Mouse (Mus musculus): Measurements from ENCODE around the gene Wdr35.
"Not testable (repeated sequence)": the region's sequence is repeated elsewhere in the genome, so short reads cannot be mapped to it uniquely, and the experiment has no call there.

Gene Wdr35

DNA sequence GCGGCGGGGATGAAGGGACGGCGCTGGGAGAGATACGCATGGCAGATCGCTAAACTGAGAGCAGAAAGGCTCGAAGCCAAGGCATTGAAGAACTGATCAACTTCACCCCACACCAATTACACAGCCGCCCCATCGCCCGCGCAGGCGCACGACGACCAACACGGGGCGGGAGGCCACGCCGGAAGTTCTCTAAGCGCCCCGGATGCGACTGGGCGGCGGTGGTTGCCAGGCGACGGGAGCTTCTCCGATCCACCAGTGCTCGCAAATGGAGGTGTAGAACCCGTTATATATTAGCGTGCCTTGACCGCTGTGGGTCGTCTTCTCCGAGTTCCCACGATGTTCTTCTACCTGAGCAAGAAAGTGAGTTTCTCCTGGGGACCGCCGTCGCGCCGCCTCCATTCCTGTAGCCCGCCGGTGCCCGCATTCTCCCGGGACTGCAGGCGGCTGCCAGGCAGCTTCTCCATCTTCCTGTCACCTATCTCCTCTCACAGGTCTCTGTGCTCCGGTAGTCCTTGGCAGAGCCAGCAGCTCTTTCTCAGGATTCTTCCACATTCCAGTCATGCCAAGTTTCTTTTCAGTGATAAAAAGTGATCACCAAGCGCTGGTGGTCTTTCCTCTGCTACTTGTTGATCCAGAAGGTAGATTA lies at the start of gene Wdr35:
TSS of gene Wdr35 (plus strand) at position 73 of the 646 bp plus-strand sequence.
- DNase-seq (ENCODE audit: low read depth): peak; percentile 40

DNA sequence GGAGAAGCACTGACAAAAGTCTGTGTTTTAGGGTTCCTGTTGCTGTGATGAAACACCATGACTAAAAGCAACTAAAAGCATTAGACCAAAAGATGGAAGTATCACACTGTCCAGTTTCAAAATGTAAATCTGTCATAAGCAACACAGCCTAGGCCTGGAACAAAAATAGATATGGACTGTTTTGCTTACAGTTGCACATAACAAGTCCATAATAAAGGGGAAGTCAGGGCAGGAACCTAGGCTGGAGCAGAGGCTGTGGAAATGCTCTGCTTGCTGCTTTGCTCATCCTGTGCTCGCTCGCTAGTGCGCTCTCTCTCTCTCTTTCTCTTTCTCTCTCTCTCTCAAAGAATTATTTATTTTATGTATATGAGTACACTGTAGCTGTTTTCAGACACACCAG lies 46.0 kb upstream of the Wdr35 start:
- DNase-seq (ENCODE audit: low read depth): peak; percentile 19

DNA sequence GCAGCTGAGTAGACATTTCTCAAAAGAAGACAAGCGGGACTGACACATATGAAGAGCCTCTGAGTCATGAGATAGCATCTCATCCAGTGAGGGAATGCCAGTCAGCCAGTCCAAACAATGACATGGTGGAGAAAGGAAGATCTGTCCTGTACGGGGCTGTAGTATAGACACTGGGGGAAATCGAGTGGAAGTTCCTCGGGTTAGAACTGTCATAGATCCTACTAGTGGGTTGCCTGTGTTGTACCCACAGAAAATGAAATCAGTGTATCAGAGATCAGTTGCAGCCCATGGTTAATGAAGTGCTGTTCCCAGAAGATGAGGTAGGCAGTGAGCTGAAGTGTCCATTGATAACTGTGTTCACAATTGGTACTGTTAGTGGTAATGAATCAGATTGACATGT lies 44.9 kb upstream of the Wdr35 start:
- no peak for DNase-seq (ENCODE audit: low read depth)

DNA sequence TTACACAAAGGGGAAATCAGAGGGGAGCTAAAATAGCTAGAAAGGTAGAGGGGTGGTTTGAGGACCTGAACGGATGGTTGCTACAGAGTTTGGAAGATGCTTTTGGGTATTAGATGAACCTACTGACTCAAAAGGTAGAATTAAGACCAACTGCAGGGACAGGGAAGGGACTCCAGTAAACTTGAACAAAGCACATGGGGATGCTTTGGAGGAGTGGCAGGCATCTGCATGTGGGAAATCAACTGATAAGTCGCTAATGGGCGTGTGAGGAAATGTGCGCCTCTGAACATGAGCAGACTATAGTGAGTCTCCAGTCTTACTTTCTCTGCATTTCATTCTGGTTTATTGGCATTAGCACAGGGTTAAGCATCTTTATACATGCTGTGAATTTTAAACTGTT lies 42.6 kb upstream of the Wdr35 start:
- no peak for DNase-seq (ENCODE audit: low read depth)

DNA sequence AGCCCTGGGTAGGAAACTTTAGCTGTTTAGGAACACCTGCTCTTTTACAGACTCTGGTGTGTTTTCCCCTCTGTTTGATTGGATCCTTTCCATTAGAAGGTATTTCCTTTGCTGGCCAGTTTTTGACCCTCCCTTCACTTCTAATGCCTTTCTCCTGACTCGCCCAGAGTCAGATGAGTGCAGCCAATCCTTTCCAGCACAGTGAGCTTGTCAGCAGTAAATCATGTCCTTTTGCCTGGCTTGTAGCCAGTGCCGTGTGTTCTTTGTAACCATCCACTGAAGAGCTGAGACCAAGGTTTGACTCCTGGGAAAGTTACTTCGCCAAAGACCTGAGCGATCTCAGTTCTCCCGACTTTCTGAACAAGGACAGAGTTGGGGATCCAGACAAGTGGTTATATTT lies 38.3 kb upstream of the Wdr35 start:
- no peak for DNase-seq (ENCODE audit: low read depth)

DNA sequence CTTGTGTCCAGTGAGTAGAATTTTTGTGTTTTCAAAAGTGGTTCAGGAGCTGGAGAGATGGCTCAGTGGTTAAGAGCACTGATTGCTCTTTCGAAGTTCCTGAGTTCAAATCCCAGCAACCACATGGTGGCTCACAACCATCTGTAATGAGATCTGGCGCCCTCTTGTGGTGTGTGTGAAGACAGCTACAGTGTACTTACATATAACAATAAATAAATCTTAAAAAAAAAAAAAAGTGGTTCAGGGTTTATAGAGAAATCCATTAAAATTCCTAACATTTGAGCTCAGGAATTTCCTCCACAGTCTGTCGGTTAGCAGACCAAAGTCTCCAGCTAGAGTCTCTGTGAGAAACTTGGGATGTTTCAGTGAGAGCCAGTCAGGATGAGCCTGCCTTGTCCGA lies 37.5 kb upstream of the Wdr35 start:
- DNase-seq (ENCODE audit: low read depth): not testable (repeated sequence)

DNA sequence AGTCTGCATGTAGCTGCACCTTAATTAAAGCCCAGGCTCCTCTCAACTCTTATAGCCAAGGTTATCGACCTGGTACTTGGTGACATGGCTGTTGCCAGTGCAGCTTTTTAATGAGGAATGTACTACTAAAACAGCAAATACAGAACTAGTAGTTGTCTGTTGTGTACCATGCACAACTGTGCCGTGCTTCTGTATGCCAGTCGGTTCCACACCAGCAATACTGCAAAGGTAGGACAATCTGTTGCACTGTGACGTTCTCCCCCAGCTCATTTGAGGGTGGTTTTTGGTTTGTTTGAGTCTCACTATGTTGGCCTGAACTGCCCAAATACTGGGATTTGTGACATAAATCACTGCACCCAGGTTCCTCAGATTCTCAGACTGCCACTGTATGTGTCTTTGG lies 34.2 kb upstream of the Wdr35 start:
- no peak for DNase-seq (ENCODE audit: low read depth)

DNA sequence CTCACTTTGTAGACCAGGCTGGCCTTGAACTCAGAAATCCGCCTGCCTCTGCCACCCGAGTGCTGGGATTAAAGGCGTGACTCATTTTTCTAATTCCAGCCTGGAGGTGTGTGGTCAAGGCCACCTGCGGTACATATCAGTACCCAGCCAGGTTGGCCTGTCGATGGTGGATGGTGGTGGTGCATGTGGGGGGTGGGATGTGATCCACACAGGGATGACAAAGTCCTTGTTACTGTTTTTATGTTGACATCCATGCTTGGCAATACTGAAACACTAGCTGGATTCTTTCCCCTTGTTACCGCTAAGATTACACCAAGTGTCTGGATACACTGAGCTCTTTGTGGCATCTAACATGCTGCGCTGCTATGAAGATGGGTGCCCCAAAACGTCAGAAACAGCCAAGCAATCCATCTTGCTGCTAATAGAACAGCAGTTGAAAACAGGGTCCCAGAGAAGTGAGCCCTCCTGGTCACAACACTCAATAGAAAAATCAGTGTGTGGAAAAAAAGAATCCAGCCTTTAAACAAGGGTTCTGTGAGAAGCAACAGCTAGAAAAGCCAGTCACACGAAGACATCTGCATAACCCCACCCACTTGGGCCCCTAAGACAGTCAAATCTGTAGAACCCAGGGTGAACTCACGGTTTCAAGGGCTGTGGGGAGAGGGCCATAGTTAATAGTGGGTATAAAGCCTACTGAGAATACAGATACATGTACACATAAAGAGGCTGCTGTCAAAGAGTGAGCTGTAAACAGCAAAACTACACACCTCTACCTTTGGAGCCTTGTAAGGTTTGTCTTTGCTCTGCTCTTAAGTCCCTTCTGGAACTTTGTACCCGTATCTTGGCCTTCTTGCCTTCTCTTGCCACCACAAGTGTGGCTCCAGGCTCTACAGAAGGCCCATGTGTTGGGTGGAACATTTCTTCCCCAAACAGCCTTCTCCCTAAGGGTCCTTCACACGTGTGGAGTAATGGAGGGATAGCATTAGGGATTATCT lies 33.4 kb upstream of the Wdr35 start:
- no peak for DNase-seq (ENCODE audit: low read depth)

DNA sequence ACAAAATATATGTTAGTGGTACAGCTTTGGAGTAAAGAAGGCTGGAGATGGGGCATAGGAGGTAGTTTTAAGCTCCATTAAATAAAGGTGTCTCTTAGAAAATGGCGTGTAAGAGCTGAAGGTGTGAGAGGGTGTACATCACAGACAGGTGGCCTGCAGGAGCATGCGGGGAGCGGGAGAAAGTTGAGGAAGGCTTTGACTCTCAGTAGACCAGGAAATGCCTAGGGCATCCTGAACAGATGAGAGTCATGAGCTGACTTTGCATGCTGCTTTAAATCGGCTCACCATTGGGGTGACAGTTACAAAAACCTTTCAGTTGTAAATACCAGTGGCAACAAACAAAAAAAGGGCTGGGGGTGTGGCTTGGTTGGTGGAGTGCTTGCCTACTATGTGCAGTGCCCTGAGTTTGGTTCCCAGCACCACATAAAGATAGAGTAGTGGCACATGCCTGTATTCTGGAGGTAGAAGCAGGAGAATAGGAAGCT lies 32.5 kb upstream of the Wdr35 start:
- DNase-seq (ENCODE audit: low read depth): no peak

DNA sequence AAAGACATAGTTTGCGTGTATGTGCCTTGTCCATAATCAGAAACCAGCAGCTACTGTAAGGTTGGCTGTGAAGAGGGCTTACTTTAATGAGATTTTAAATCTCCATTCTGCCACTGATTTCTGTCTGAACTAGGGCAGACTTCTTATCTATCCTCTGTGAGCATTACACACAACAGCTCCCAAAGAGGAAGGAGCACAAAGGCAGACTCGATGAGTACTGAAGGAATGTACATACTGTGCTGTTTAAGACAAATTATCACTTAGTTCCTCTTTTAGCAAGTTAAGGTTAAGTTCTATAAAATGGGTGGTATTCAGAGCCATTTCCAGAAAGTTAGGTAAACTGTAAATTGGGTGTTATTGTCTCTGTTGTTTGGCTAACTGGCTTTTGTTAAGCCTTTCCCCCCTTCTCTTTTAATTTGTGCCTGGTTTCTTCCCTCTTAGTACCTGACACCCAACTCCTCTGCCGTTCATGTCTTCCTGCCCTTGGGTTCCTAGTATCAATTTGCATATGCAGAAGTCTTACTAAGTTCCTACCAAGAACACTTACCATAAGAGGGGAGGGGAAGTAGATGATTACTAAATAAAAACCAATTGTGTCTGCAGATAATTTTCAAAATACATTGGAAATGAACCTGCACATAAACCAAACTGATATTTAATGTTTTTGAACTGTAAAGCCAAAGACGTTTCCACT lies 31.8 kb upstream of the Wdr35 start:
- no peak for DNase-seq (ENCODE audit: low read depth)

DNA sequence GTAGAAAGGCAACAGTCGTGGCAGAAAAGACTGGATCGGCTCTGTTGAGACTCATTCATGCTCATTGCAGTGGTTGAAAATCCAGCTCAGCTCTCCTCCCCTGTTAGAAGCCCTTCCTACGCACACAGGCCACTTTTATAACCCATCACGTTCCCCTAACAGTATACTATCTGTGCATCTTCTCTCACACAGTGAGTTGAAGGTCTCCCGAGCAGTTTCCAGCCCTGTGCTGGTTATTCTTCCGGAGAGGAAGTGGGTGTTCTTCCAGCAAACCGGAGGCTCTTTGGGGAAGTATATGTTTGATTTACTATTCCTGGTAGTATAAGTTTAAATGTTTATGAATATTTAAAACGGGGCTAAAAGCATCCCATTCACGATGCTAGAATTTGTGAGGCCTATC lies 26.5 kb upstream of the Wdr35 start:
- no peak for DNase-seq (ENCODE audit: low read depth)

DNA sequence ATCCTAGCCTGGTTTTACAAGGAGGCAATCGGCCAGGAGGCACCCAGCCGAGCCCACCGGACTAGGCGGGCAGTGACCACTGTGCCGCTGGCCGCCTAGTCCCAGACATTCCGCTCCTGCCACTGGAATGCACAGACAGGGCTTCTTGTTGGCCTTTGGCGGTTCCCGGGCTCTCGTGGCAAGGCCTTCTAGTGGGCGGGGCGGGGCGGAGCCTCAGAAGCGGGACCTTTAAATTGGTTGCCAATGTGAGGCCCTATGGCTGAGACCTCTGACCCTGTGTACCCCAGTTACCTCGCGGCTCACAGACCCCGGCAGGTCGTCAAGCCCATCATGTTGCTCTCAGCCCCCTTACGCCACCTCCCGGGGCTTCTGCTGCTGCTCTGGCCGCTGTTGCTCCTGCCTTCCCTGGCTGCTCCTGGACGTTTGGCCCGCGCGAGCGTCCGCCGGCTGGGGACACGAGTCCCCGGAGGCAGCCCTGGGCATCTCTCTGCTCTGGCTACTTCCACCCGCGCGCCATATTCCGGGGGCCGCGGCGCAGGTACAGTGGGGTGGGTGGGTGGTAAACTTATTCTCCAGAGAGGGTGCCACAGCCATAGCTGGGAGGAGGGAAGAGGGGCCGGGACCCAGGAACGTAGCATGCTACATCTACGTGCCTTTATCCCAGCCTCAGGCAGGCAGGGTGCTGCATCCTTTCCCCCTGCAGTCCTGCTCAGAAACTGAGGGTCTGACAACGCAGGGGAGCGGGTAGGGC lies 25.8 kb upstream of the Wdr35 start, which contains the start of gene Matn3:
TSS of gene Matn3 (plus strand) at position 216 of the 751 bp plus-strand sequence.
- peak; percentile 40 for DNase-seq (ENCODE audit: low read depth)

DNA sequence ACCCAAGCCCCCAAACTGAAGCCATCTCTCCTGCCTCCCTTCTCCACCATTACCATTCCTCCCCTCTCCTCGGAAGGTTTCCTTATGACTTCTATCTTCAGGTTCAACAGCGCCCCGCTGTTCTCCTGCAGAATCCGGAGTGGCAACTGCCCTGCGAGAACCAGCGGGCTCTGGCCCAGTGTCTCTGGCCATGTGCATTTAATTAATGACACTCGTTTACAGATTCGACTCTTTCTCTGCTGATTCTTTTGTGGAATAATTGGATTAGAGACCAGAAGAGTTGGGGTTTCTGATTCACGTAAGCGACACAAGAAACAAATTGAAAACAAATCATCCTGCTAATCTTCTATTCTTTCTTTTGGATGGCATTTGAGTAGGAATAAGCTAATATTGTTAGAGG lies 20.6 kb upstream of the Wdr35 start:
- no peak for DNase-seq (ENCODE audit: low read depth)

DNA sequence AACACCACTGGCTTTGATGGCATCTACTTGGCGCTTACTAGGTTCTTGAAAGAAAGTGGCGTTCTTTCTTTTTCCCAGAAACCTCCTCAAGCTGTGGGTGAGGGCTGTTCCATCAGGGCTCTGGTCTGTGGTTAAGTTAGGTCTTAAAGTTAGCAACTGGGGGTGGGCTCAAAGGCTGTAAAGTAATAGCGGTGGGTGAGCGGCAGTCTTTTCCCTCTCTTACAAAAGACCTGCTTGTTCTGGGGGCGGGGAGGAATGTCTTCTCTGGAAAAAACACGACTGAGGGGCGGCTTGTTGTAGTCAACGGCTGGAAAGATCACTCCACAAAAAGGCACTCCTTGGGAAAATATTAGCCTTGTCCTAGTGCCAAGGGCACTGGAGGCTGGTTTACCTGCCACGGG lies 19.5 kb upstream of the Wdr35 start:
- DNase-seq (ENCODE audit: low read depth): no peak

DNA sequence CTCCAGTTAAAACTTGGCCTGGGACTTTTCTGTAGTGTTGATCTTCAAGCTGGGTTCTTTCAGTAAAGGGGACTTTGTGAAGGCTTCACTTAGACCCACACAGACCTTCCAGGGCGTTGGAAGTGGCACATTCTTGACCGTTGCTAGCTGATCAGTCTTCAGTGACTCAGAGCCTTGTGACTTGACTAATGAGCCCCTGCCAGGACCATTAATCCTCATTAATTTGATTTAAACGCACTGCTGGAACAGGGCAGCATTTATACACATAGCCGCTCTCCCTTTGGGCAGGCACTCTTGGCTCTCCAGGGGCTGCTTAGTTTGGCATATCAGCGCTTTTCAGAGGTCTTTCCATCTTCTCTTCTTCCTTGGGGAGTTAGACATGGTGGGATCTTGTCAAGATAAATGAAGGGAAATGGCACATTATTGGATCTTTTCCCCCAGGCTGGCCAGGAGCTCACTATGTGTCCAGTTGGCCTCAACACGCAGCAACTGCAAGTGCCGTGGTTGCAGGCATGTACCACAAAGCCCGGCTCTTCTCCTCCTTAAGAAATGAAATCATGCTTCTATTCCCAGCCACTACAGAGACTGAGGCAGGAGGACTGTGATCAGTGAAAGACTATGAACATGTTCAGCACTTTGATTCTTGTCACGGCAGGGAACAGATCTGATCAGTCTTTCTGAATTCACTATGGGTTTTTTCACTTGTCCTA lies 11.9 kb upstream of the Wdr35 start:
- no peak for DNase-seq (ENCODE audit: low read depth)

DNA sequence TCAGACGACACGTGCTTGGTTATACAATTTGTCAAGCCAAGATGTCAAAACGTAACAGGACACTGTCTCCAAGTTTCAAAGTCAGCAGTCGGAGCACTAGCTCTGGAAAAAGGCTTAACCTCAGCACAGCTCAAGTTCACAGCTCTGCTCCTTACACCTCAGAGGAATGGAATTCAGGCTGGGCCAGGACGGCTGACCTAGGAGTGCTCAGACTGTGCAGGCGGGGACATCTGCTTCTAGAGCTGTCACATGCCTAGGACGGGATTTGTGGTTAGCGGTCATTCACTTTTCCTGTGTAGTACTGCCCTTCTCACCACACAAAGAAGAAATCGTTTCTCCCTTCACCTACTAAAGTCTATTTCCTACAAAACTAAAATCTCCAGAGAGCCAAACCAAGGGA lies 3.9 kb upstream of the Wdr35 start:
- DNase-seq (ENCODE audit: low read depth): no peak

DNA sequence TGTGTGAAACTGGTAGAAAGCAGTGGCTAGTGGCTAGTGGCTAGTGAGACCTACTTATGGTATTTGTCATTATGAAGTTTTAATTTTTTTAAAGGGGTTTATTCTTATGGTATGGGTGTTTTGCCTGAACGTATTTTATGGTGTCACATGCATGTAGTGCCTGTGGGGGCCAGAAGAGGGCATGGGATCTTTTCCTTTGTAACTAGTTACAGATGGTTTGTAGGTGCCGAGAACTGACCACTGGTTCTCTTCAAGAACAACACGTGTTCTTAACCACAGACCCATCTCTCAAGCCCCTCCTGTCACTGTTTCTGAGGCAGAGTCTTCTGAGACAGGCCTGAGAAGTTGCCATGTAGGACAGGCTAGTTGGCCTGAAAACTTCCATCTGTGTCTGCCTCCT lies 1.4 kb downstream of the Wdr35 start:
- DNase-seq (ENCODE audit: low read depth): no peak

DNA sequence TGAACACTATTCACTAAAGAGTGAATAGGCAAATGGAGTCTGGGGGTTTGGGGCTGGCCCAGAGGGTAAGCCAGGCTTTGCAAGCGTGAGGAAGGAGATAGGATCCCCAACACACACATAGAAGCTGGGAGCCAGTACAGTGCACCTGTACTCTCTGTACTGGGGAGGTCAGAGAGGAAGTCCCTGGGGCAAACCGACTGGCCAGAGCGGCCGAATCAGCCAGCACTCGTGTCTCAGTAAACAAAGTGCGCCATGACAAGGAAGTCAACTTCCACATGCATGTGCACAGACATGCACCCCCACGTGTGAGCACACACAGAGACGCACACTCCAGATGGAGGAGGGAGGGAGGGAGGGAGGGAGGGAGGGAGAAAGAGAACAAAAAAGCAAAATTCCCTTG lies 19.5 kb downstream of the Wdr35 start:
- no peak for DNase-seq (ENCODE audit: low read depth)

DNA sequence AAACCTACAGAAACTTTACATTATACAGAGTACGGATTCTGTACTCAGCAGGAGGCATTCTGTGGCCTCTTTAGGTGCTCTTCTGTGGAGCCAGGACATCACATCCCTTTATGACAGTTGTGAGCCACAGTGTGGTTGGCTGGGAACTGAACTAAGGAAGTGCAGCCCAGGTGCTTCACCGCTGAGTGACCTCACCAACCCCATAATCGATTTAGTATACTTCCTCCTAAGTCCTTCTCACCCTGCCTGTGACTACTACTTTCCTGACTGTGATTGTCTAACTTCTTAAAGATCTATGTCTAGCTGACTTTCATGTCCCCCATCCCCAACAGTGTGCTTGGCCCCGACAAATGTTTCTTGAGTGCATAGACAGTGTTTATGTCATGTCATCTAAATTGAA lies 24.6 kb downstream of the Wdr35 start:
- DNase-seq (ENCODE audit: low read depth): no peak

DNA sequence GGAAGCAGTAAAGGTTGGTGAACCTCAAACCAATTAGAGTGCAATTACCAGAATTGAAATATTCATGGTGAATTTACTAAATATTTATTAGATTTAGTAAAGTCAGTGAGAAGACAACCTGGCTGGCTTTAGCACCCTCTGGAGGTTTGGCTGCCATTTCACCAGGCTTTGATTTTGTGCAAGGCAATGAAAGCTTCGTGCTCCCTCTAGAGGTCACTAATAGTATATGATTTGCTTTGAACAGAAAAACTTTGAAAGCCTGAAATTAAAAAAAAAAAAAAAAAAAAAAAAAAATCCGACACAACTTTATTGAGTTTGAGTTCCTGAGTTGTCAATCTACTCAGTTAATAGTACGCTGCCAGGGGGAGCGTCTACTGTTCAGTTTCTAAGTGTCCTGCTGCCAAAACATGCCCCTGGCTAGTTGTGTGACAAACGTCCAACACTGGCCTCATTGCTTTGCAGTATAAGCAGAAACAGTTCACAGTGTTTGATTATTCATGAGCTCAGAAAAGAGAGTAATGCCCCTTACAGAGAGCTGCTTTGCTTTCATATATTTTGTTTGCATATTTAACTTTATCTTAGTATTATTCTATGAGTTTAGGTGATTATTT lies 28.5 kb downstream of the Wdr35 start:
- DNase-seq (ENCODE audit: low read depth): peak; percentile 47

DNA sequence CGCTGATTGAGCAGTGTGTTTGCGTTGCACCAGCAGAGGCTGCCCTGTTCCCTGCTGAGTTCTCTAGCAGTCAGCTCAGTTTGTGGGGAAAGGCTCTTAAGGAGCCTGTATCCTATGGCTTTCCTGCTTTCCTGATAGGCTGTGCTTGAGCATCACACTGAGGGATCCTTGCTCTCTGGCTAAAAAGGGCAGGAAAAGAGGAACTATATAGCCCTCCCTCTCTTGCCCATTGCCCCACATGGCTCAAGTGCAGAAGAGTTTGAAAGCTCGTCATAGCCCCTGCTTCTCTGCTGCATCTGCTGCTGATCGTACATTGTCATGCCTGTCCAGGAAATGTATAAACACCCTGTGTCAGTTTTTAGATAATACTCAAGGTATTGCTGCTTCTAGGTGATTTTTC lies 33.5 kb downstream of the Wdr35 start:
- no peak for DNase-seq (ENCODE audit: low read depth)
